27 mouse cellular contexts compared by ENCODE assay signal in genomic region chr5:107094233-107094632, GRCm38 (mm10).
A peak's percentile ranks its signal among the peaks of the same experiment; 100 is the strongest.
DNase-seq lines count a peak whose midpoint lies in the region; ATAC-seq lines count a peak whose summit lies in the region.
"Had no signal": no experiment of that assay in that cellular context is flagged by ENCODE, and none has a peak within 500 bp of the region (broad histone marks: within the 10 kb centered on the region; RNA-seq: fewer than 3 reads in every experiment).

No protein-coding gene starts in this region.

- H3K4me3 ChIP-seq in lung, embryonic 16.5 days (ENCODE audit: low read length): no peak overlapping the region
- no peak overlapping the region for H3K4me3 ChIP-seq in intestine, embryonic 15.5 days (replicated peaks)
- H3K4me3 ChIP-seq: erythroblast, embryonic 14.5 days; forebrain, embryonic 12.5 days; heart, embryonic 12.5 days; left cerebral cortex, adult 2 months; limb, embryonic 13.5 days; midbrain, embryonic 15.5 days had no signal

- DNase-seq in heart, adult 11 months: peak; percentile 55
- no peak for DNase-seq in heart, postnatal 36 days
- DNase-seq in lung, adult 18-20 months: no peak
- DNase-seq in R1 (ENCODE audit: low read depth, low spot score): peak; percentile 85
- no peak for DNase-seq in layer of hippocampus, postnatal 36 days
- no peak for DNase-seq in gastrocnemius, adult 18-20 months (ENCODE audit: low spot score)
- DNase-seq: adrenal gland, postnatal 10 days; cerebellum, adult 11-12 months; cerebellum, adult 9-11 months; forebrain, postnatal 0 days; gastrocnemius, postnatal 14 days; kidney, adult 11 months; kidney, postnatal 25 days; lung, postnatal 14 days; spleen, adult 18-20 months; thymus, adult 2 months; thymus, postnatal 36 days had no signal

- no peaks in the 10 kb centered on the region for H3K36me3 ChIP-seq in lung, embryonic 16.5 days (ENCODE audit: control insufficient read depth, insufficient read depth, low read length)
- H3K36me3 ChIP-seq in intestine, embryonic 15.5 days: no peaks in the 10 kb centered on the region
- H3K36me3 ChIP-seq: forebrain, embryonic 12.5 days; heart, embryonic 12.5 days; limb, embryonic 13.5 days; midbrain, embryonic 15.5 days had no signal

- no peak overlapping the region for H3K4me2 ChIP-seq in lung, embryonic 16.5 days (ENCODE audit: low read depth, low read length)
- no peak overlapping the region for H3K4me2 ChIP-seq in intestine, embryonic 15.5 days (replicated peaks)
- H3K4me2 ChIP-seq: forebrain, embryonic 12.5 days; heart, embryonic 12.5 days; limb, embryonic 13.5 days; liver, embryonic 11.5 days; midbrain, embryonic 15.5 days had no signal

- peak overlapping the region; percentile 28; the same call in 1 of the 2 replicates for H3K27ac ChIP-seq in lung, embryonic 16.5 days (ENCODE audit: low read length)
- no peak overlapping the region for H3K27ac ChIP-seq in intestine, embryonic 15.5 days
- H3K27ac ChIP-seq: forebrain, embryonic 12.5 days; left cerebral cortex, adult 2 months; limb, embryonic 13.5 days; midbrain, embryonic 15.5 days had no signal

- H3K9ac ChIP-seq in lung, embryonic 16.5 days (ENCODE audit: low read length): no peak overlapping the region
- no peak overlapping the region for H3K9ac ChIP-seq in intestine, embryonic 15.5 days
- H3K9ac ChIP-seq: forebrain, embryonic 12.5 days; forebrain, postnatal 0 days; heart, embryonic 12.5 days; limb, embryonic 13.5 days; midbrain, embryonic 15.5 days had no signal

- H3K27me3 ChIP-seq in lung, embryonic 16.5 days (ENCODE audit: control insufficient read depth, insufficient read depth, low read depth, low read length): no peaks in the 10 kb centered on the region
- H3K27me3 ChIP-seq in intestine, embryonic 15.5 days (replicated peaks): no peaks in the 10 kb centered on the region
- H3K27me3 ChIP-seq: heart, embryonic 12.5 days had no signal

- intact Hi-C loops in heart, postnatal 36 days (cut with DNase I): no loop called here

- no peak for ATAC-seq in lung, embryonic 16.5 days (ENCODE audit: low read depth)
- ATAC-seq in intestine, embryonic 15.5 days: peak; percentile 68; the same call in 1 of the 2 replicates
- ATAC-seq: forebrain, postnatal 0 days; hindbrain, embryonic 16.5 days; midbrain, embryonic 15.5 days had no signal

- peaks cover 21% of the 10 kb centered on the region for H3K4me1 ChIP-seq in lung, embryonic 16.5 days (replicated peaks; ENCODE audit: control insufficient read depth, insufficient read depth, low read length)
- H3K4me1 ChIP-seq in intestine, embryonic 15.5 days (replicated peaks): no peaks in the 10 kb centered on the region; the same call in 1 of the 2 replicates

- H3K9me3 ChIP-seq in lung, embryonic 16.5 days (ENCODE audit: control insufficient read depth, low read length): no peaks in the 10 kb centered on the region
- no peaks in the 10 kb centered on the region for H3K9me3 ChIP-seq in intestine, embryonic 15.5 days
- H3K9me3 ChIP-seq: forebrain, embryonic 12.5 days; heart, embryonic 12.5 days; limb, embryonic 13.5 days; midbrain, embryonic 15.5 days had no signal

- WGBS in lung, embryonic 16.5 days: 41% methylated on average over 5 of the region's 5 CpGs
- WGBS in intestine, embryonic 15.5 days: 40% methylated on average over 5 of the region's 5 CpGs

Comparison
In these comparisons a context has a peak if more than half of its experiments do, and no peak if none do; other contexts are left out.
1. DNase-seq: peak in heart, adult 11 months (single experiment) and R1 (single experiment); none in heart, postnatal 36 days (0 of 2), lung, adult 18-20 months (0 of 2), layer of hippocampus, postnatal 36 days (0 of 2) and gastrocnemius, adult 18-20 months (single experiment).